Mouse (Mus musculus) liver, adult 2 months (tissue): Measurements from ENCODE around the gene Fam20c.

Experiments
- CTCF ChIP-seq: fragments of 200-500 bp; IDR thresholded peaks from 2 replicates; pipeline ENCODE4 v1.5.1; 2011; ENCODE audit warnings: low read depth, low read length, control low read depth
- POLR2A ChIP-seq: fragments of 200-500 bp; IDR thresholded peaks from 2 replicates; pipeline ENCODE4 v1.6.1; 2011; ENCODE audit warnings: low read length, control low read depth; ENCODE audit not compliant: insufficient read depth; ENCODE audit errors: extremely low read depth

- TF ChIP-seq POLR2A (no peak), CTCF (no peak)
Measured at GRCm38 (mm10) chr5:138768704-138769103, 14.4 kb downstream of the Fam20c start.
